Mouse (Mus musculus) adipocyte (in vitro differentiated cells): ENCODE measurements at regions not wholly inside any gene's neighbourhood (a gene's known extent, or its start where the extent isn't known, plus 50 kb on each side); places are given as distances from the start of the nearest gene placed in this dataset.
A peak's percentile ranks its signal among the peaks of the same experiment; 100 is the strongest.

Experiments
- DNase-seq: peaks from one replicate; pipeline ENCODE4 v3.0.0-alpha.2; 2016; ENCODE audit warnings: low spot score

DNA sequence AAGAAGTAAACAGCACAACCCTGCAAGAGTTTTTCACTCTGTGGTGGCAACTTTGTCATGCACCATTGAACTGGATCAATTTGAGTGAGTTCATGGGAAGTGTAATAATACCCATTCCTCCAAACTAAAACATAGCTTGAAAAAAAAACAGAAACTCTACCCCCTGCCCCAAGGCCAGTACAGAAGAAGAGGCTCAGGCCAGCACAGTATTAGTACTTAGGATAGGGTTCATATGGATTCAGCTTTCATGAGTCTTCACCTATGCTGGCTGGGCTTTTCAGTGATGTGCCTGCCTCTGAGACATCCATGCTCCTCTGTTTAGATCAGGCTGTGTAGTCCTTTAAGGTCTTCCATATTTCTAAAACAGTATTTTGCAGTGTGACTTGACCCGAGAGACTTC, 270.6 kb downstream of the 1190002N15Rik start:
- no peak for DNase-seq

DNA sequence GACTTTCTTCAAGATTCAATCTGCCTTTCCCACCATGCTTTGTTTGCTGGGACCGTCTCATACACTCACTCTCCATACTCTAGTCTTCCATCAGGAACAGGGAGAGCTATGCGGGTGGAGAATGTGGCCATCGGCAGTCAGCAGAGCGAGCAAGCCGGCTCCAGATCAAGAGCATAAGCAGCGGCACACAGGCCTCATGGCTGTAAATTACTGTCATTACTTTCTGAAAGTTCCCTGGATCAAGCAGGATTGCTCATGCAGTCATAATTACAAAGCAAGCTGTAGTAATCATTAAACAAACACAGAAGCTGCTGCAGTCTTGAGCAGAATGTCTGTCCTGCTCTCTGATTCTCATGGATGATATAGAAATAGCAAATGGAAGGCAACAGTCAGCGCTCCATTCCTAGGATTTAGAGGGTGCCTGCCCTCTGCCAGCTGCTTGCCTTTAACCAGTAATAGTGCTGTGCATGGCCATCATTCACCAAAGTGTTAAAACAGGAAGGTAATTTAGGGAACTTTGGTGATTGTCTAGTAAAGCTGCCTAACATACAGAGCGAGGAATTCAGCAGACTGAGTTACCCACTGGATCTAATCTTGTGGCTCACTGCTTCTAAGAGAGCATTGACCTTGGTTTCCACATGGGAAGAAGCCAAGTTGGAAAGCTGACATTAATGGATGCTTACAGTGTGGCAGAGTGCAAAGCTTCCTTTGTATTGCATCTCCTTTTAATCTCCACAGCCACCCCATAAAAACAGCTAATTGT, 298.2 kb downstream of the 1190002N15Rik start:
- peak; percentile 83 for DNase-seq

- no peak for DNase-seq
Observed at GRCm38 (mm10) chr9:94238565-94238964, 299.3 kb downstream of the 1190002N15Rik start.

GRCm38 (mm10) chr9:94229537-94229936, 308.3 kb downstream of the 1190002N15Rik start:
- no peak for DNase-seq

DNA sequence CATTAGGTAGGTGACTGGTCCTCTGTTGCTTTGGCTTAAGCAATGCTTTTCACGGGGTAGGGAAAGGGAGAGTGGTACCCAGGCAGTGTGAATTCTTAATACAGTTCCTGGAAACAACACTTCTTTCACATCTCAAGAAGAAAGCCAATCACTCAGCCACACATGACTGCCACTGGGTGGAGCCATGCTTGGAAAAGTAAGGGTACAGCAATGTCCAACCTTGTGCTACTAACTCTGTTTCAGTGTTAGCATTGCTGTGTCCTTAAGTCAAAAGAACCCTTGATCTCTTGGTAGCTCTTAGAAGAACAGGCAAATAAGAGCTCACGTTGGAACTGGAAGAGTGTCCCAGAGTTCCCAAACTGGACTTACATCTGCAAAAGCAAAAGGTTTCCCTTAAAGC, 318.8 kb downstream of the 1190002N15Rik start:
- peak; percentile 18 for DNase-seq

GRCm38 (mm10) chr9:94216414-94217279, 321.2 kb downstream of the 1190002N15Rik start:
- DNase-seq, result no peak

DNA sequence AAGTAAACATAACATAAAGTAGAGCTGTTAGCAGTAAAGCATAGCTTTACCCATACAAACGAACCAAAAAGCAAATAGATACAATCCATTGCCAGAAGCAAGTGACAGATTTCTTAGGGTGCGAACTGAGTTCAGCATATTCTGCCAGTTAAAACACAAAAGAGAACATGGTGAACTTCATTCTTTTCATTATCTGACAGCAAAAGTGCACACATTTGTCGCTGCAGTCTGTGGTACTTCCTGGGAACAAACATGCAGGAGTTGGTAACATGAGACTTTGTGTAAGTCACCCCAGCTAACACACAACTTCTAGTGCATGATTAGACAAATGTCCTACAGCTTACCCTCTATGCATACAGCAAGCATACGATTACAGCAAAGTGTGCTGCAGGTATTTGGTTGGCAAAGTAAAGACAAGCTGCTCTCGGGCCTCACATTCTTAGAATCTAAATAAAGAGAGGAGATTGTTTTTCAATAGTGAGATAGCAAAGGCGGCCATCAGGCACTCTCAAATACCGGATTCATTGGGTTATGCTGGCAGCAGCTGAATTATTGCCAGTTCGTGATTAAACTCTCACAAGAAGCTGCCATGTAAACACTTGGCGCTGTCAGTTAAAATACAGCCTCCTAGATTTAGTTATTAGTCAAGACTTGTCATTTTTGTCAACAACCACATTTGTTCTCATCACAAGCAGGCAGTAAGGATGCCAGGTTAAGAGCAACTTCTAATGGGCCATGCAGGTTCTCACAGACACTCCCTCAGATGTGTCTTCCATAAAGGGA, 327.2 kb downstream of the 1190002N15Rik start:
- DNase-seq, result peak; percentile 26

DNA sequence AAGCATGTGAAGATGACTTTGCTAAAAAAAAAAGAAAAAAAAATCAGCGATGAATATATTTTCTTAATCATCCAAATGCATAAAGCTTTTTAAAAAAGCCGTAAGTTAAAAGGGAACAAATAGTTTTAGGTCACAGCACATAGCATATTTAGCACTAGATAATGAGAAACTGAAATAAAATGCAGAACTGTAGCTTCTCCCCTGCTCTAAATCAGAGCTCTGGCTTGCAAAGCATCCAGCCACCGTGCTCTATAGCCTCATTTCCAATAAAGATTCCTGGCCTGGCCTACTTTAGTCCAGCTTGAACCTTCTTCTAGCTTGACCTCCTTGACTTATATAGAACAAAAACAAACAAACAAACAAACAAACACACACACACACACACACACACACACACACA, 328.9 kb downstream of the 1190002N15Rik start:
- no peak for DNase-seq

GRCm38 (mm10) chr9:94200892-94201291, 337.0 kb downstream of the 1190002N15Rik start:
- no peak for DNase-seq

GRCm38 (mm10) chr9:94199864-94200263, 338.0 kb downstream of the 1190002N15Rik start:
- no peak for DNase-seq

GRCm38 (mm10) chr9:94191083-94191482, 346.8 kb downstream of the 1190002N15Rik start:
- no peak for DNase-seq

- DNase-seq, result no peak
Observed at GRCm38 (mm10) chr9:94189872-94190800, 347.7 kb downstream of the 1190002N15Rik start.

DNA sequence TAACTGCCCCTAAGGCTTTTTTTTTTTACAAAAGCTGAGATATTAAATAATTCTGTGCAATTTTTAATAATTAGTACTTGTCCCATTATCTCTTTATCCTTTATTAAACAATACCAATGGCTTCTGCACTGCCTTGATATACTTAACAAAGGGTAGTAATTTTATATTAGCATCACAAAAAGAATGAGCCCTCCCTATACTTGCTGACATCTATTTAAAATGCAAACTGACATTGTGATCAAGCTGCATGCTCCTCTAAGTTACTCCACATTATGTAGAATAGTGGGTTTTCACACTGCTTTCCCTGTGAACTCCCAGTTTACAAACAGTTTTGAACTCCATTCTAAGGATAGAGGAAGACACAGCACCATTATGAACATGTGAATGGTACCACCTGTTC, 349.8 kb downstream of the 1190002N15Rik start:
- DNase-seq, result no peak

DNA sequence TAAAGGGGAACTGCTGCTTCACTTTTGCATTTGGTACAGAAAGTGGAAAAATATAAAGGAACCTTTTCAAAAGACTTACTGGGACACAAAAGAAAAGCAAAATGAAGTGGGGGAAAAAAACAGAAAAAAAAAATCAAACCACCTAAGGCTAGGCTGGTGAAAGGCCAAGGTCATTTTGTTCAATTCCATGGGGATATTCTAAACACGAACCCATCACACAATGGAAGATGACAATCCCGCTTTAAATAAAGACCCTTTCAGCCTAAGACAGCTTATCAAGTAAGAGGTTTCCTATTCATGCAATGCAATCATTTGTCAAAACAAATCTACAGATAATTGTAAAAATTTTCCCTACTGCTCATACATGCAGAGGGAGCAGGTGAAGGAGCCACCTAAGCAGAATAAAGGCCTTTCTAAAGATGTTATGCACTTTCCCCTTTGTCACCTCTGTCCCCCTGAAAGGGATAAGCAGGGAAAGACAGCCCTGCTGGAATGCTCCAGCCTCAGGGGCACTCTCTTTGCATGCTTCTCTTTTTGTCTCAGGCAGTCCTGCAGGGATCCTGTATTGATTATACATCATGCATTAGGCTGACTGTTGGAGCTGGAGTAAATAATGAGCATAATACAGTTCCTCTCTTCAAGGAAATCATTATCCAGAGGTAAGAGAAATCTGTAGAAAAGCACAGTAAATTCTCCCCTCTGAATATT, 367.8 kb downstream of the 1190002N15Rik start:
- DNase-seq, result no peak

- no peak for DNase-seq
Observed at GRCm38 (mm10) chr9:94163671-94164070, 374.2 kb downstream of the 1190002N15Rik start.

DNA sequence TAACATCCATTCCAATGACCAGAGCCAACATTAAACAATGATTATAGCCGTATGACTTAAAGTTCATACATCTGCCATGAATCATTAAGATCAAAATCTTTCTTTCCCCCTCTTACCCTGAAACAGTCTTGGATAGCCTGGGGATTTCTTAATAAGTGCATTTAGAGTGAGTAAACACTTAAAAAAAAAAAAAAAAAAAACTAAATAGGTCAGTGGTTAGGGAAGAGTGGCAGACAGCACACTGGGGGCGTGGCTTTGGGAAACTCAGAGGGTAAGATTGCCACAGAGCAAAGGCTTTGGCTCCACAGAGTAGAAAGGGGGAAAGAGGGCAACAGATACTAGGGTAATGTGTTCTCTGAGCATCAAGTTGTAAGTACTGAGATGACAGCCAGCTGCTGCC, 382.3 kb downstream of the 1190002N15Rik start:
- DNase-seq, result peak; percentile 77

DNA sequence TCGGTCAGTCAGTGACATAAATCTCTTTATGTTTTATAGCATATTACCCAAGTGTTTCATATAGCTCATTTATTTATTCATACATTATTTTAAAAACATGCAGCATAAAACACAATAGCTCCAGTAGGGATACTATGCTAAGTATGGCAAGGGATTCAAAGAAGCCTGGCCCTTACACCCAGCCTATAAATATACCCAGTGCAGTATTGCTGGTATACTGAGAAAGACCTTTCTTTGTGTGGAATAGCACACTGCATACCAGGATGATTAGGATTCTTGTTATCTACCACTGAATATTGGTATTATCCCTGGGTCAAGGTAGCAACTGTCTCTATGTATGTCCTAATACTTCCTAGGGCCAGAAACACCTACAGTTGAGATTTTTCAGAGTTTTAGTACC, 389.4 kb downstream of the 1190002N15Rik start:
- no peak for DNase-seq

DNA sequence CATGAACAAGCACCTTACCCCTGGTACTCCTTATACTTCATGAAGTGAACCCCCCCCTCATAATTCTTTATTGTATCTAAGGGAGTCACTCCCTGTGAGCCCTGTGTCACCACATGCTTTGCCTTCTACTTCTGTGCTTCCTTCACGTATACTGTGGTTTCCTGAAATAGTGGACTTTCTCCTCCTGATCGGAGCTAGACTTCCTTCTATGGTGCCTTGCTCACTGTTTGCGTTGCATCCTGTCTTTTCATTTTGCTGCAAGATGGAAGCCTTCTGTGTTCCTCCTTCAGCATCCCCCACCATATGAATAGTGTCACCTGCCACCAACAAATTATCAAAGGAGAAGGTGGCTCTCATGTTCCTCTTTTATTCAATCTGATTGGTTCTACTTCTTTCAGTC, 391.1 kb downstream of the 1190002N15Rik start:
- DNase-seq, result no peak

GRCm38 (mm10) chr9:94136444-94136843, 401.4 kb downstream of the 1190002N15Rik start:
- DNase-seq, result peak; percentile 57

- no peak for DNase-seq
Observed at GRCm38 (mm10) chr9:94133682-94134081, 404.2 kb downstream of the 1190002N15Rik start.

DNA sequence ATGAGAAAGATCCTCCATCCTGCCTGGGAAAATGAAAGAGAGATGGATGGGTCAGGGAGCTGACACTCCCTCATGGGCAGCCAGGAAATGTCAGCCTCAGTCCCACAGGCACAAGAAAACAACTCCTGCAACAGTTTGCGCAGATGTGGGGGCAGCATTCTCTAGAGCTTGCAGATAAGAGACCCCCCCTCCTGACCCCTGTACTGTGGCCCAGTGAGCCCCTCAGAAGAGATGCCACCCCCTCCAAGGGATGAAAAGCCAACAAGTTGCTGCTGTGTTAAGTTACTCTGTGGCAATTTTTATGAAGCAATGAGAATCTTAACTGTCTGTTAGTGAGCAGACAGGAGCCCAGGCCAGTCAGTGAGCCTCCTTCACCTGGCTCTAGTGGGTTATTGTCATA, 406.5 kb downstream of the 1190002N15Rik start:
- DNase-seq, result no peak
